Mouse (Mus musculus) kidney, postnatal 0 days (tissue): ENCODE results near the gene Ubac2. TPM values are rescaled to one million over a fixed set of nuclear protein-coding genes. Genes with fewer than 3 reads are reported as not detected.

Experiments used
- ATAC-seq: fragments of 200-750 bp; cut with Nextera tagmentation; replicated peaks from 2 replicates; pipeline ENCODE4 v1.8.0; 2017; ENCODE audit warnings: low read depth, moderate number of reproducible peaks, moderate TSS enrichment, moderate library complexity; ENCODE audit not compliant: low FRiP score
- DNase-seq: peaks from one replicate; pipeline ENCODE4 v3.0.0-alpha.2; 2016; ENCODE audit warnings: low spot score
- H3K27ac ChIP-seq: fragments of 300-500 bp; sonication (generic); 2 replicates; pipeline ENCODE4 v1.5.1; 2014; ENCODE audit warnings: mild to moderate bottlenecking
- H3K27me3 ChIP-seq: fragments of 300-500 bp; sonication (generic); 2 replicates; pipeline ENCODE4 v1.6.1; 2014; ENCODE audit warnings: low read length, mixed read lengths; ENCODE audit not compliant: insufficient read depth
- H3K36me3 ChIP-seq: fragments of 300-500 bp; sonication (generic); 2 replicates; pipeline ENCODE4 v1.6.1; 2014; ENCODE audit warnings: low read length, mixed read lengths; ENCODE audit not compliant: insufficient read depth
- H3K4me1 ChIP-seq: fragments of 300-500 bp; sonication (generic); replicated peaks from 2 replicates; pipeline ENCODE4 v1.6.1; 2014; ENCODE audit warnings: antibody characterized with exemption, low read length, mixed read lengths; ENCODE audit not compliant: insufficient read depth
- H3K4me2 ChIP-seq: fragments of 300-500 bp; sonication (generic); 2 replicates; pipeline ENCODE4 v1.6.1; 2014; ENCODE audit warnings: mild to moderate bottlenecking, low read length, moderate library complexity, mixed read lengths
- H3K4me3 ChIP-seq: fragments of 300-500 bp; sonication (generic); replicated peaks from 2 replicates; pipeline ENCODE4 v1.5.1; 2014; ENCODE audit warnings: low read depth, low read length
- H3K9ac ChIP-seq: fragments of 300-500 bp; sonication (generic); 2 replicates; pipeline ENCODE4 v1.6.1; 2014; ENCODE audit warnings: low read depth, low read length
- H3K9me3 ChIP-seq: fragments of 300-500 bp; sonication (generic); replicated peaks from 2 replicates; pipeline ENCODE4 v1.6.1; 2016; ENCODE audit warnings: low read length, inconsistent platforms, mixed read lengths
- CTCF ChIP-seq: IDR thresholded peaks from 2 replicates; pipeline ENCODE4 v1.5.1; 2016; ENCODE audit warnings: antibody characterized with exemption, low read depth, mild to moderate bottlenecking, moderate library complexity
- WGBS: fragments of 180-500 bp; shearing (Covaris S2); extraction: QIAGEN DNeasy Blood & Tissue Kit; methylation state at CpG from one replicate; pipeline ENCODE4 v1.1.7; 2014; 5-methylcytosine and 5-hydroxymethylcytosine counted together
- polyA plus RNA-seq: library from polyadenylated mRNA; unstranded; fragments of >200 nt; fragmentation: Nextera tagmentation; extraction: Ambion mirVana; gene quantifications from 2 replicates; pipeline ENCODE4 v1.2.1, GENCODE M21; 2015

Gene Ubac2
- polyA plus RNA-seq, 1 experiment from 2014 or later = 70.2 TPM

GRCm38 (mm10) chr14:121983009-121983933, 104.9 kb downstream of the Ubac2 start:
- H3K36me3 ChIP-seq = no peaks in the 10 kb centered on the region
- H3K4me3 ChIP-seq = no peak overlapping the region
- peak overlapping the region; percentile 62 for H3K27ac ChIP-seq
- no peak for TF ChIP-seq CTCF
- ATAC-seq (peak; percentile 49; the same call in 1 of the 2 replicates), DNase-seq (no peak)
- WGBS = 21% methylated on average over 8 of the region's 8 CpGs
- no peaks in the 10 kb centered on the region for H3K9me3 ChIP-seq
- 0 out of 2 replicates have a peak overlapping the region, but pooled peaks have one; percentile 13 for H3K9ac ChIP-seq
- peaks cover 10% of the 10 kb centered on the region for H3K4me1 ChIP-seq
- peak overlapping the region; percentile 8; the same call in 1 of the 2 replicates for H3K4me2 ChIP-seq
- H3K27me3 ChIP-seq = no peaks in the 10 kb centered on the region

- Histone ChIP-seq H3K4me2 (no peak overlapping the region), H3K27me3 (no peaks in the 10 kb centered on the region), H3K9me3 (no peaks in the 10 kb centered on the region), H3K4me3 (no peak overlapping the region), H3K9ac (no peak overlapping the region), H3K4me1 (peaks cover 15% of the 10 kb centered on the region), H3K27ac (no peak overlapping the region), H3K36me3 (no peaks in the 10 kb centered on the region)
- no peak for TF ChIP-seq CTCF
- 73% methylated on average over 3 of the region's 3 CpGs for WGBS
- DNase-seq = no peak
- ATAC-seq = no peak
Observed at GRCm38 (mm10) chr14:121985477-121985876, 107.1 kb downstream of the Ubac2 start.

- Histone ChIP-seq H3K27ac (no peak overlapping the region), H3K4me3 (no peak overlapping the region), H3K9me3 (no peaks in the 10 kb centered on the region), H3K4me1 (peaks cover 15% of the 10 kb centered on the region), H3K27me3 (no peaks in the 10 kb centered on the region), H3K36me3 (no peaks in the 10 kb centered on the region), H3K9ac (no peak overlapping the region), H3K4me2 (no peak overlapping the region)
- 73% methylated on average over 6 of the region's 6 CpGs for WGBS
- ATAC-seq = no peak
- DNase-seq = peak; percentile 28
- no peak for TF ChIP-seq CTCF
Observed at GRCm38 (mm10) chr14:121986028-121986427, 107.6 kb downstream of the Ubac2 start.

DNA sequence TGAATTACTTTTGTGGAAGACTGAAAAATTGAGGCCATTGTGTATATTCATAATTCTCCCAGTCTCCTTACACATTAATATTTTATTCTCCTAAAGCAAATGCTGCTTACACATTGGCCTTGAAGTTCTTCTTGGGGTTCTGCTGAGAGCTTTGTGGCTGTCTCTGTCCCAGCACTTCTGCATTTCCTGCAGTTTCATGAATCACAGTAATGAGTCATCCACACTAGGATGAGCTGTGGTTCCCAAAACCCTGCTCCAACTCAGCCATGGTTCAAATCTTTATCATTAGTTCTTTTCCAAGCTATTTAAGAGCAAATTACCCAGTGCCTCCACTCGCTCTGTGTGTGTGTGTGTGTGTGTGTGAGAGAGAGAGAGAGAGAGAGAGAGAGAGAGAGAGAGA, 108.9 kb downstream of the Ubac2 start:
- ATAC-seq (no peak), DNase-seq (no peak)
- Histone ChIP-seq H3K4me1 (peaks cover 15% of the 10 kb centered on the region), H3K27ac (no peak overlapping the region), H3K9ac (no peak overlapping the region), H3K27me3 (no peaks in the 10 kb centered on the region), H3K36me3 (no peaks in the 10 kb centered on the region), H3K4me3 (no peak overlapping the region), H3K4me2 (no peak overlapping the region), H3K9me3 (no peaks in the 10 kb centered on the region)
- no peak for TF ChIP-seq CTCF
- WGBS = 60% methylated on average over 1 of the region's 1 CpGs

- H3K4me2 ChIP-seq = no peak overlapping the region
- H3K9me3 ChIP-seq = no peaks in the 10 kb centered on the region
- no peak overlapping the region for H3K27ac ChIP-seq
- ATAC-seq = no peak
- TF ChIP-seq CTCF = no peak
- peaks cover 18% of the 10 kb centered on the region for H3K4me1 ChIP-seq
- DNase-seq = no peak
- H3K9ac ChIP-seq = no peak overlapping the region
- H3K27me3 ChIP-seq = no peaks in the 10 kb centered on the region
- H3K36me3 ChIP-seq = no peaks in the 10 kb centered on the region
- 57% methylated on average over 4 of the region's 4 CpGs for WGBS
- no peak overlapping the region for H3K4me3 ChIP-seq
Observed at GRCm38 (mm10) chr14:121987691-121988090, 109.3 kb downstream of the Ubac2 start.

DNA sequence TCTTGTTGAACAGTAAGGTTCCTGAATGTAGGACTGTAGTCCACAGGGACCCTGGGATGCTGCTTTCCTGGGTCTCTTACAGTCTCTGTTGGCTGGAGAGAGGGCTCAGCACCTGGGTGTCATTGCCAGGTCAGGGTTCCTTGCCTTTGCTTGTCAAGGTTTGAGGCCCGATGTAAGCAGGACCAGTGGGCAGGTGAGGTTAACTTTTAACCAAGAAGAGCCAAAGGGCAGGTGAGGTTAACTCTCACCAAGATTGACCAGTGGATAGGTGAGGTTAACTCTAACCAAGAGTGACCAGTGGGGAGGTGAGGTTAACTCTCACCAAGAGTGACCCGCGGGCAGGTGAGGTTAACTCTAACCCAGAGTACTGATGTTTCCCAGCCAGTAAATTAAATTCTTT, 110.9 kb downstream of the Ubac2 start:
- H3K4me3 ChIP-seq = no peak overlapping the region
- DNase-seq (no peak), ATAC-seq (no peak)
- no peak overlapping the region for H3K9ac ChIP-seq
- no peaks in the 10 kb centered on the region for H3K27me3 ChIP-seq
- H3K4me2 ChIP-seq = no peak overlapping the region
- TF ChIP-seq CTCF = no peak
- H3K9me3 ChIP-seq = no peaks in the 10 kb centered on the region
- 0 out of 2 replicates have a peak, but pooled peaks cover 4% of the 10 kb centered on the region for H3K36me3 ChIP-seq
- 78% methylated on average over 3 of the region's 3 CpGs for WGBS
- peaks cover 12% of the 10 kb centered on the region; the same call in 1 of the 2 replicates for H3K4me1 ChIP-seq
- H3K27ac ChIP-seq = no peak overlapping the region
